Mouse (Mus musculus): ENCODE results near the gene Col25a1.

DNA sequence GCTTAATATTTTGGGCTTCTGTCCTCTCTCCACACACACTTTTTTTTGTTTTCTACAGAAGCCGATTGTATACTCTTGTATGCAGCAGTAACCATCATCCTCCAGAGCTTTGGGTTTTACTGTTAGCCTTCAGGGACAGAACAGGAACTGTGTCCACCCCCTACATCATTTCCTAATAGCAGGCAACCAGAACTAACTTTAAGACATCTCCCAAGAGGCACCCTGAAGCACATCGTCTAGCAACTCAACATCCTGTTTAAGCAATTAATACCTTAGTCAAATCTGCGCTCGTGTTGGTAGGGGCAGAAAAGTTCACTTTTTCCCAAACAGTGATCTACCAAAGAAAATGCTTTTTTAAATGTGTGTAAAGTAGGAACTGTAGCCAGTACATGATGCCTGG lies 357.5 kb downstream of the Col25a1 start:
- TF ChIP-seq CTCF (IDR thresholded peaks at IDR 0.05; ENCODE audit: extremely low read depth, insufficient read depth, low read length) (no peak), POLR2A (IDR thresholded peaks at IDR 0.05; ENCODE audit: extremely low read depth, insufficient read depth, low read length) (no peak)
